Comparison of ENCODE assay signal across 17 mouse cellular contexts in genomic region chr6:99884054-99884453, GRCm38 (mm10).
DNase-seq lines count a peak whose midpoint lies in the region; ATAC-seq and TF ChIP-seq lines count a peak whose summit lies in the region.
"Had no signal": no experiment of that assay in that cellular context is flagged by ENCODE, and none has a peak within 500 bp of the region (broad histone marks: within the 10 kb centered on the region; RNA-seq: fewer than 3 reads in every experiment).

No protein-coding gene starts in this region.

- TF ChIP-seq EP300 in heart, adult 2 months (IDR thresholded peaks at IDR 0.05; ENCODE audit: insufficient read depth, low read depth, low read length): no peak

- WGBS in heart, embryonic 10.5 days: 59% methylated on average over 3 of the region's 3 CpGs
- 60% methylated on average over 3 of the region's 3 CpGs for WGBS in heart, adult 2 months
- 67% methylated on average over 3 of the region's 3 CpGs for WGBS in kidney, embryonic 14.5 days
- WGBS in embryonic facial prominence, embryonic 14.5 days: 51% methylated on average over 3 of the region's 3 CpGs

- no peak overlapping the region for H3K4me3 ChIP-seq in heart, embryonic 10.5 days
- no peak overlapping the region for H3K4me3 ChIP-seq in heart, adult 2 months
- no peak overlapping the region for H3K4me3 ChIP-seq in kidney, embryonic 14.5 days (ENCODE audit: low read length)
- no peak overlapping the region for H3K4me3 ChIP-seq in embryonic facial prominence, embryonic 14.5 days (ENCODE audit: low read depth, low read length)
- H3K4me3 ChIP-seq: hindbrain, embryonic 13.5 days; midbrain, embryonic 12.5 days; neural tube, embryonic 15.5 days had no signal

- ATAC-seq in kidney, embryonic 14.5 days (ENCODE audit: low FRiP score, low TSS enrichment): no peak
- peak; percentile 10; the same call in 1 of the 2 replicates for ATAC-seq in embryonic facial prominence, embryonic 14.5 days (ENCODE audit: low read depth)

- no peak for DNase-seq in heart, embryonic 10.5 days (ENCODE audit: low spot score)
- no peak for DNase-seq in heart, adult 2 months
- DNase-seq in kidney, adult 11 months: peak; percentile 14
- peak; percentile 44 for DNase-seq in Muller cell, postnatal 12 days (ENCODE audit: inconsistent ontology term)
- DNase-seq in embryonic facial prominence, embryonic 14.5 days (ENCODE audit: low spot score): peak; percentile 53
- DNase-seq in spleen, adult 18-20 months: no peak
- DNase-seq in layer of hippocampus, postnatal 14 days (ENCODE audit: low spot score in 2 of 2): no peak
- DNase-seq: cerebellum, adult 9-11 months; left cerebral cortex, postnatal 4 days; lung, adult 2 months; lung, postnatal 4 days; thymus, postnatal 36 days had no signal

- H3K79me2 ChIP-seq in heart, adult 2 months (replicated peaks; ENCODE audit: control insufficient read depth, insufficient read depth, low read length): no peaks in the 10 kb centered on the region

- TF ChIP-seq POLR2A in heart, adult 2 months (IDR thresholded peaks at IDR 0.05; ENCODE audit: insufficient read depth, low read depth, low read length): no peak

- no peaks in the 10 kb centered on the region for H3K9me3 ChIP-seq in heart, embryonic 10.5 days
- H3K9me3 ChIP-seq in kidney, embryonic 14.5 days (ENCODE audit: control insufficient read depth, low read length): no peaks in the 10 kb centered on the region
- no peaks in the 10 kb centered on the region for H3K9me3 ChIP-seq in embryonic facial prominence, embryonic 14.5 days (ENCODE audit: control insufficient read depth, low read length)
- H3K9me3 ChIP-seq: hindbrain, embryonic 13.5 days; midbrain, embryonic 12.5 days; neural tube, embryonic 15.5 days had no signal

- peak overlapping the region; percentile 37; the same call in 1 of the 2 replicates for H3K27ac ChIP-seq in heart, embryonic 10.5 days
- H3K27ac ChIP-seq in heart, adult 2 months: no peak overlapping the region
- H3K27ac ChIP-seq in kidney, embryonic 14.5 days (ENCODE audit: low read depth, low read length): no peak overlapping the region
- no peak overlapping the region for H3K27ac ChIP-seq in embryonic facial prominence, embryonic 14.5 days (replicated peaks; ENCODE audit: low read depth, low read length)
- H3K27ac ChIP-seq: hindbrain, embryonic 13.5 days; midbrain, embryonic 12.5 days; neural tube, embryonic 15.5 days had no signal

- no peaks in the 10 kb centered on the region for H3K36me3 ChIP-seq in heart, embryonic 10.5 days
- no peaks in the 10 kb centered on the region for H3K36me3 ChIP-seq in heart, adult 2 months (ENCODE audit: control insufficient read depth, insufficient read depth, low read length)
- H3K36me3 ChIP-seq in kidney, embryonic 14.5 days (ENCODE audit: control insufficient read depth, insufficient read depth, low read length): no peaks in the 10 kb centered on the region
- no peaks in the 10 kb centered on the region for H3K36me3 ChIP-seq in embryonic facial prominence, embryonic 14.5 days (ENCODE audit: control insufficient read depth, insufficient read depth, low read length)
- H3K36me3 ChIP-seq: hindbrain, embryonic 13.5 days; midbrain, embryonic 12.5 days; neural tube, embryonic 15.5 days had no signal

- H3K9ac ChIP-seq in heart, adult 2 months (ENCODE audit: low read depth, low read length): no peak overlapping the region
- no peak overlapping the region for H3K9ac ChIP-seq in kidney, embryonic 14.5 days (ENCODE audit: low read depth, low read length)
- no peak overlapping the region for H3K9ac ChIP-seq in embryonic facial prominence, embryonic 14.5 days (ENCODE audit: low read depth, low read length)
- H3K9ac ChIP-seq: hindbrain, embryonic 13.5 days; midbrain, embryonic 12.5 days; neural tube, embryonic 15.5 days had no signal

- H3K4me1 ChIP-seq in heart, embryonic 10.5 days: peaks cover 26% of the 10 kb centered on the region
- no peaks in the 10 kb centered on the region for H3K4me1 ChIP-seq in heart, adult 2 months (ENCODE audit: control insufficient read depth, insufficient read depth, low read length)
- no peaks in the 10 kb centered on the region for H3K4me1 ChIP-seq in kidney, embryonic 14.5 days (ENCODE audit: control insufficient read depth, insufficient read depth, low read length)
- H3K4me1 ChIP-seq in embryonic facial prominence, embryonic 14.5 days (ENCODE audit: control insufficient read depth, insufficient read depth, low read length): peaks cover 23% of the 10 kb centered on the region

- TF ChIP-seq CTCF in heart, adult 2 months (IDR thresholded peaks at IDR 0.05): no peak

- H3K4me2 ChIP-seq in kidney, embryonic 14.5 days (replicated peaks; ENCODE audit: low read depth, low read length): no peak overlapping the region
- H3K4me2 ChIP-seq in embryonic facial prominence, embryonic 14.5 days (ENCODE audit: low read depth, low read length): no peak overlapping the region
- H3K4me2 ChIP-seq: hindbrain, embryonic 13.5 days; liver, embryonic 11.5 days; midbrain, embryonic 12.5 days; neural tube, embryonic 15.5 days had no signal

- H3K27me3 ChIP-seq in heart, embryonic 10.5 days (ENCODE audit: insufficient read depth, poor library complexity, severe bottlenecking): peaks cover 65% of the 10 kb centered on the region; the same call in 1 of the 2 replicates
- H3K27me3 ChIP-seq in heart, adult 2 months (ENCODE audit: control insufficient read depth, insufficient read depth, low read length): no peaks in the 10 kb centered on the region
- H3K27me3 ChIP-seq in kidney, embryonic 14.5 days (ENCODE audit: control insufficient read depth, insufficient read depth, low read length): 0 out of 2 replicates have a peak, but pooled peaks cover 3% of the 10 kb centered on the region
- peaks cover 6% of the 10 kb centered on the region for H3K27me3 ChIP-seq in embryonic facial prominence, embryonic 14.5 days (replicated peaks; ENCODE audit: control insufficient read depth, insufficient read depth, low read length)

- intact Hi-C loops in heart, adult 2 months (cut with DNase I): no loop called here

Comparison
In these comparisons a context has a peak if more than half of its experiments do, and no peak if none do; other contexts are left out.
1. DNase-seq: peak in kidney, adult 11 months (single experiment), Muller cell, postnatal 12 days (single experiment) and embryonic facial prominence, embryonic 14.5 days (single experiment); none in heart, embryonic 10.5 days (single experiment), heart, adult 2 months (0 of 2), spleen, adult 18-20 months (0 of 2) and layer of hippocampus, postnatal 14 days (0 of 2).